Mouse (Mus musculus): ENCODE data around the gene Tubb4a.

DNA sequence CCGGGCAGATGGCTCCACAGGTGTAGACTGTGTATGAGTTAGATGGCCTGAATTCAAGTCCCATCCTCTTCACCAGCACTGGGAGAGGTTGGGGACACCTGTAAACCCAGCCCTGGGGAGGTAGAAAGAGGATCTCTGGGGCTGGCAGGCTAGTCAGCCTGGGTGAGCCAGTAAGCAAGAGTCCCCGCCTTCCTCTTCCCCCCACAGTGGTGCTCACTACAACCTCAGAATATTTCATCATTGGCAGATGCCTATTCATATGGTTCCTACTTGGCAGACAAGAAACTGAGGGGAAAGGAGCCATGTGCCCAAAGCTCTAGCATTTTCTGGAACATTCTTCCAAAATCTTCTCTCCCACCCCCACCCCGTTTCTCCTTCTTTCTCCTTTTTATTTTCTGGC, 38.8 kb downstream of the Tubb4a start:
- TF ChIP-seq GATA1 (IDR thresholded peaks at IDR 0.05; ENCODE audit: borderline replicate concordance, low read length) (no peak), FLI1 (IDR thresholded peaks at IDR 0.05; ENCODE audit: low read length) (no peak)
